Mouse (Mus musculus) adrenal gland, adult 8-10 months (tissue): ENCODE measurements at regions not wholly inside any gene's neighbourhood (a gene's known extent, or its start where the extent isn't known, plus 50 kb on each side); places are given as distances from the start of the nearest gene placed in this dataset.

Source experiments
- DNase-seq: peaks from one replicate; pipeline ENCODE4 v3.0.0; 2022

DNA sequence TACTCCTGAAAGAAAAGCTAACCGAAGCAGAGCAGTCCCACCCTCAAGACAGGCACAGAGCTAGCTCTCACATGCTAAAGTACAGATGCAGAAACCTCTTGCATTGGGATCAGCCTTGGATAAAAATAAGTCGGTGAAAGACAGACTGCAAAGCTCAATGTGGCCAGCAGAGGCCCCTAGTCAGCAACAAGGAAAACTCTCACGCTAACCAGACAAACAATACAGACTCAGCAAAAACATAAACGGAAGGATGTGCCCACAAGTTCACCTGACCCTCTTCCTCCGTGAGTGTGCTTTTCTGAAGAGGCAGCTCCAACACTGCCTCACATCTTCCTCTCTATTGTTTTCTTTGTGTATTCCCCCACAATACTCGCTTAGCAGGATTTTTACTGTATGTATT is 77.8 kb downstream of the Rpia start:
- DNase-seq = peak; percentile 34

DNA sequence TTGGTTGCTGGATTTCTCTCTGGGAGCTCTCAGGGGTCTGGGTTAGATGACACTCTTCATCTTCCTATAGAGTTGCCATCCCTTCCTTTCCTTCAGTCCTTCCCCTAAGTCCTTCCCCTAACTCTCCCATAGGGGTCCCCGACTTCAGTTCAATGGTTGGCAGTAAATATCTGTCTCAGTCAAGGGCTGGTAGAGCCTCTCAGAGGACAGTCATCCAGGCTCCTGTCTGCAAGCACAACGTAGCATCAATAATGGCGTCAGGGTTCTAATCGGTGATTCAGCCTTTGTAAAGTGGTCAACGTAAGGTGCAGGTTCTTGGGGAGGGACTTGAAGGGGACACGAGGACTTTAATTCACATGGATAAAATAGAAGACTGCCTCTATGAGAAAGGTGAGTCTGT is 78.4 kb downstream of the Rpia start:
- no peak for DNase-seq

DNA sequence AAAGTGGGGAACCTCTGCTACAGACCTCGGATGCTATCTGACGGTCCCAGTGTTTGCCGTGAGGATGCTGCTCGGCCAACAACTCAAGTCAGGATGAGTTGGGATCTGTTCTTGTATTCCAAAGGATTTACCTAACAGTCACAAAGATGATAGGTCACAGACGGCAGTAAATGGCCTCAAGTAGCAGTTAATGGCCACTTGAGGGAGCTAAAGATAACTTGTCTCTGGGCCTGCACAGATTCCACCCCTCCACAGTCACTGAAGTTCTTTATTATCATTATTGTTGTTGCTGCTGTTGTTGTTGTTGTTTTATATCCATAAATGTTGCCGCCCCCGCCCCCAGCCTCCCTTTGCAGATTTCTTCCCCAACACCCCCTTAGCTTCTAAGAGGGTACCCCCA is 78.9 kb downstream of the Rpia start:
- DNase-seq = no peak

DNA sequence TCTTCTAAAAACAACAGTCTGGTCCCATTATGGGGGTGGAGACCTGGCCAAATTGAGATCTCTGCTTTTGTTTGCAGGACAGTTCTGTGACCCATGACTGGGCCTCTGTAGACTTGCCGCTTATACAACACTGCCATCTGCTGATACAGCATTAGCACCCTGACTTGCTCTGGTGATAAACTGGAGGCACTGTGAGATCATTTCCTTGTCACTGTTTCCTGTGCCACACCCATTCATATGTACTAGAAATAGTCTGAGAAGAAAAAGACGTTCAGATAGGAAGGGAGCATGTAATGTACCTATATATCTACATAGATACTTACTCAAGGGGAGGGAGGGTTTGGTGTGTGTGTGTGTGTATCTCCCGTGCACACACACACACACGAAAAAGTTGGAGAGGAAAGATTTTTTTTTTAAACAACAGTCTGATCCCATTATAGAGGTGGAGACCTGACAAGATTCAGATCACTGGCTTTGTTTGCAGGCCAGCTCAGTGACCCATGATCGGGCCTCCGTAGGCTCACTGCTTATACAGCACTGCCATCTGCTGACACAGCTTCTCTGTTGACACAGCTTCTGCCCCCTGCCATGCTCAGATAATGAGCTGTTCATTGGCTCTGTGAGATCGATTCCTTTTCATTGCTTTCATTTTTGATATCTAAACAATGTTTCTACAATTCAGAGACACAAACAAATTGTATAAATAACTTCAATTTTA is 82.5 kb downstream of the Rpia start:
- DNase-seq = no peak

DNA sequence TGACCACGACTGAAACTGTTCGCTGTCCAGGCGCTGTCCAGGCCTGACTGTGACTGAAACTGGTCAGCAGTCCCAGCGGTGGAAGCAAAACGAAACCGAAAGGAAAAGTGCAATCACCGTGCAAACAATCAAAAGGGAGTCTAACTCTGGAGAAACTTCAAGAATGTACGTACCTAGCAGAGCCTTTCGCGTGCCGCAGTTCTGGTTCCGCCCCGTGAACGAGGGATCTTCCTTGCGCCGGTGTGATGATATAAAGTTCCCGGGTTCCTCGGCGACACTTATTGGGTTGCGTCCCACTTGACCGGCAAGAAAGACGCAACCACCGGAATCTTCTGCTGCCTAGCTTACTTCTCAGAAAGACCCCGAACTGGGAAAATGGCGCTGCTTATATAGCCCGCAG is 96.4 kb downstream of the Rpia start:
- DNase-seq = no peak
